Mouse (Mus musculus) right cerebral cortex, adult 18-20 months (tissue): ENCODE measurements around the gene Rnf220.

ENCODE experiments used
- DNase-seq: peaks from one replicate; pipeline ENCODE4 v3.0.0; 2022; ENCODE audit warnings: mixed read lengths

Gene Rnf220

DNA sequence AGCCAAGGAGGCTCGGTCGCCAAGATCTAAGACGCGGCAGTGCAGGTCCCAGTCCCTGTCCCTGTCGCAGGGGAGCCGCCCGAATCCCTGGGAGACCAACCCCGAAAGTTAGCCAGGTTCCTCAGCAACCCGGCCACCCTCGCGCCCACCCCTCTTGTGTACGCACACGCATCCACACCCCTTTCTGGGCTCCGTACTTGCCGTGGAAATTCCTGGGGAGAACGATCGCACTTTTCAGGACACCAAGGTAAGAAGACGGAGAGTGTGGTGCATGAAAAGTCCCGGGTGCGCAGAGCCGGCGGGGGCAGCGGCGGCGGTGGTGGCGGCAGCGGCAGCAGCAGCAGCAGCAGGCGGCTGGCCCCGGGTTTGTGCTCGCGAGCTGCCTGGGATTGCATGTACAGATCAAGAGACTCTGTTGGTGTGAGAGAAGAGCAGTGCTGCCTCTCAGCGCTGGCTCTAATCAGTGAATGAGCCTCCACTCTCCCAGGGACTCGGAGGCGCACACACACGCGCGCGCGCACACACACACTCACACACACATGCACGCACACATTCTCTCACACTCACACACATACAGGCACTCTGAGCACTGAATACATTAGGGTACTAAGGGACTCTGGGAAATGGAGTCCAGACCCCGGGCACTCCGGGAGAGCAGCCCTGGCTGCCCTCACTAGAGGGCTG lies at the start of gene Rnf220:
Gene Rnf220 (minus strand): TSS at position 571 of the 684 bp plus-strand sequence.
- peak; percentile 59 for DNase-seq

DNA sequence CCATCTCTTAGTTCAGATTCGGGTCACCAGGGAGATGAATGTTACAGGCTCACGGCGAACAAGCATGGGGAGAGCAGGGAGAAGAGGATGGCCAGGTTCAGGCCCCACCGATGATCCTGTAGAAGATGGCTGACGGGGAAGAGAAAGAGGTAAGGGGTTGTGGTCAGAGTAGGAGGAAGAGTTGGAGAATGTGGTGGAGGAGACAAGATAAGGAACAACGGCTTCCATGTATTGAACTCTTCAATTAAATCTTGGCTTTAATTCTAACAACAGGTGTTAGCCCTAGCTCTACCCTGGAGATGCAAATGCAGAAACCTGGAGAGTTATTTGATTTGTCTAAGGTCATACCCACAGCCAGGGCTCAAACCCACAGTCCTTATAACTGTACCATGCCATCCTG lies 49.8 kb upstream of the Rnf220 start:
- DNase-seq = no peak

DNA sequence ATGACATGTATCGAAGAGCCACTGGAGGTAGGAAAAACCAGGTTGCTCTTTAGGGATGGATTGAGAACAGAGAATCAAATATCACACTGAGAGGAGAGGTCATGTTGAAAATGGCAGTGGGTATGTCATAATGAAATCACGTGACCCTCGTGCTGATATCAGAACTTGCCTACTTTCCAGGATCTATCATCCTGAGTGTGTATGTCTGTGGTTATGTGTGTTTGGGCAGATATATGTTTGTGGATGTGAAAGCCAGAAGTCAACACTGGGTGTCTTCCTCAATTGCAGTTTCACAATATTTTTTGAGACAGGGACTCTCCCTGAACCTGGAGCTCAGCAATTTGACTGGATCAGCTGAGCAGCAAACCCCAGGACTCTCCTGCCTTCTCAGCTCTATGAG lies 48.6 kb upstream of the Rnf220 start:
- DNase-seq = no peak

DNA sequence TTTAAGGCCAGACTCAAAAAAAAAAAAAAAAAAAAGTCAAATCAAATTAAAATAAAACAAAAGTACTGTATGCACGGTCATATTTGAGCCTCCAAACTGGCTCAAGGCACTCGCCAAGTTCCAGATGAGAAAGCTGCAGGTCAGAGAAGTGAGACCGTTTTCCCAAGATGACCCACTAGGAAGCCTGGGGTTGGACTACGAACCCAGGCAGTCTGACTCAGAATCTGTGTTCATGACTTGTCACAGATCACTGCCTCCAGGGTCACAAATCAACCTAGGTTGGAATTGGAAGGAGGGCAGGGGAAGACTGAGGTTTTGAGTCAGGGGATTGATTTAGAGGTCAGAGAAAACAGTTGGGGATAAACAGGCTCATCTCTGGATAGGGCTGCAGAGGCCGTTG lies 43.7 kb upstream of the Rnf220 start:
- DNase-seq = no peak

DNA sequence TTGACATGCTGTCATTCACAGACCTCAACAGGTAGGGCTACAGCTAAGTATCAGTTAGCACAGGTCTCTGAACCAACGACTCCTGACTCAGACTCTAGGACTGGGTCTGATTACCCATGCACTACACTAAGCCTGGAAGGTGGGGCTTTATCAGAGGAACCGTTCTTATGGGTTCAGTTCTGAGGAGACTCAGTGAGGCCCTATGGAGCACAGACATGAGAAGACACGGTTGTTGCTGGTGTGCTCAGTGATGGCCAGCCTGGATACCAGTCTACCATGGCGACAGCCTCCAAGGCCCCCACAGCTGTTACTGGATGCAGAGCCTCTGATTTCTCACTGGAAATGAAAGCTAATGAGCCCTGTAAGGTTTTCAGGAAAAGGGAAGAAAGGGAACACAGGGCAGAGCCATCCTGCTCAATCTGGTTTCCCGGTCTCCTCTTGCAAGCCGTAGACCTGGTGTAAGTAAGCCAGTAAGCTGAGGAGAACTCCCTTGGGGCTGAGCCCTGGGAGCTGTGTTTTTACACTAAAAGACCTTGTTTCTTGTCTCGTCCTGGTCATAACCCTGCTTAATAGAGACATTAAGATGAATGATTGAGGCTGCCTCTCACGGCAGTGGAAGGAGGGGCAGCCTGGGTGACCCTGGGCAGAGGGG lies 42.6 kb upstream of the Rnf220 start:
- no peak for DNase-seq

DNA sequence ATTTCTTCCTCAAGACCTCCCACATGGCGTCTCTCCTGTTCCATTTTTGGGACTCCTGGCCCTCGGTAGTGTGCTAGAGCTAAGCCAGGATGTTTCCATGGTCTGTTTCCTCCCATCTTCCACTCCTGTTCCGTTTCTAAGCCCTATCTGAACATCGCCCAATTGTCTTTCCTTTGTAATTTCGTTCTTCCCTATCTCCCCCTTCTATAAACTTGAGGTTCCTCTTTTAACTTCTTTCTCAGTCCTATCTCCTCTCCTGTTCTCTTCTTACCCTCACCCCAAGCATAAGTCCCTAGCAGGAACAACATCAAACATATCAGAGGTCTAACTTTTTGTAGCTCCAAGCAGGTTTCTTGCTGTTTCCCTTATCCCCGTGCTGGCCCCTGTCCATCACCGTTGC lies 40.1 kb upstream of the Rnf220 start:
- DNase-seq = no peak

DNA sequence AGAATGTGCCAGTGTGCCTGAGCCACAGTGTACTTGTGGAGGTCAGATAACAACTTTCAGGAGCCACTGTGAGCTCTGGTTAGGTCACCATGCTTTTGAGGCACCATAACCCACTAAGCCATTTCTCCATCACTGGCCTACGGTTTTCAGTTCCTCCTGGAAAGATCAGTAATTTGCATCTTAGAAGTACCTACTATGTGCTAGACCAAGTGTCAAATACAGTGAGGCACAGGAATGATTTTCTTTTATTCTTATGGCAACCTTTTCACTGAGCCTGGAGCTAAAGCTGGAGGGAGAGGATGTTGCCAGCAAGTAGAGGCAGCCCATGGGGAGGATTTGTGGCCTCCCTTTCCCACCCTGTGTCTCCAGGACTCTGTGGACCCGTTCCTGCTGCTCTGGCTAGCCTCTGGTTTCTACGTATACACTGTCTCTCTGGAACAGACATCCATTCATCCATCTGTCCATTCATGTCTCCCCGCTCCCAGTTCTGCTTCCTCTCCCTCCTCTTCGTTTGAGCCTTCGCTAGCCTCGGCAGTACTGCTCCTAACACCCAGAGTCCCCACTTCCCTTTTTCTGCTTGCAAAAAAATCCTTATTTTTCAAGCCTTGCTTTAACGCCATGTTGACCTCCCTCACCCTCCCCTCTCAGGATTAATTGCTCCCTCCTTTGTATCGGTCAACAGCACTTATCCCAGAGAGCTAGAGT lies 38.8 kb upstream of the Rnf220 start:
- no peak for DNase-seq

DNA sequence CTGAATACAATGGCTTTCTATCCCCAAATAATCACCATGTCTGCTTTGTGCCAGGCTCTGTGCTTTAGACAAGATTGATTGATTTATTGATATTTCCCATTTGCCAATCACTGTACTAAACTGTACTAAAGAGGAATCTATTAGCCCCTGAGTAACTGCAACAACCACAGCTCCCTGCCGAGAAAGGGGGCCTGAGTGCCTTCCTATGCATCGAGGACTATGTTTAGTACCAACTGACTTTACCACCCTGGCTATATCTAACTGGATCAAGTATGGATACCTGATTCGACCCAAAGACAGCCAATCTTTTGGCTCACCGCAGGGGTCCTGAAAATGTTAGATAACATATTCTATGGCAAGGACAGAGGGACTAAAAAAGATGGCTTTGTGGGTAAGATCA lies 33.0 kb upstream of the Rnf220 start:
- DNase-seq = no peak

DNA sequence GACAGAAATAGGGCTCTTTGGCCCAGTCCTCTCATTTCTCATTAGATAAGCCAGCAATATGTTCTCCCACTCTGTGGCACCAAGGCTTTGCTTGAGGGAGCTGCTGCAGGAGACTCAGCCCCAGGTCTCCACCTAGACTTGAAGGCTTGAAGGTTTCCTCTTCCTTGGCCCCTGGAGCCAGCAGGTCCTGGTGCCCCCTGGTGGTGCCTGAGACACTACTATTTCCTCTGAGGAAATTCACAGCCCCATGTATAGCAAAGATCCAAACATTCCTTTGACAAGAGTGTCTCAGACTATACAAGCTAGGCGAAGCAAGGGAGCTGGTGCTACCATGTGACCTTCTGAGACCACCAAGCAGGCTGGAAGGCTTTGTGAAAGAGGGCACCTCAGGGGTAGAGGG lies 31.1 kb upstream of the Rnf220 start:
- DNase-seq = peak; percentile 18

DNA sequence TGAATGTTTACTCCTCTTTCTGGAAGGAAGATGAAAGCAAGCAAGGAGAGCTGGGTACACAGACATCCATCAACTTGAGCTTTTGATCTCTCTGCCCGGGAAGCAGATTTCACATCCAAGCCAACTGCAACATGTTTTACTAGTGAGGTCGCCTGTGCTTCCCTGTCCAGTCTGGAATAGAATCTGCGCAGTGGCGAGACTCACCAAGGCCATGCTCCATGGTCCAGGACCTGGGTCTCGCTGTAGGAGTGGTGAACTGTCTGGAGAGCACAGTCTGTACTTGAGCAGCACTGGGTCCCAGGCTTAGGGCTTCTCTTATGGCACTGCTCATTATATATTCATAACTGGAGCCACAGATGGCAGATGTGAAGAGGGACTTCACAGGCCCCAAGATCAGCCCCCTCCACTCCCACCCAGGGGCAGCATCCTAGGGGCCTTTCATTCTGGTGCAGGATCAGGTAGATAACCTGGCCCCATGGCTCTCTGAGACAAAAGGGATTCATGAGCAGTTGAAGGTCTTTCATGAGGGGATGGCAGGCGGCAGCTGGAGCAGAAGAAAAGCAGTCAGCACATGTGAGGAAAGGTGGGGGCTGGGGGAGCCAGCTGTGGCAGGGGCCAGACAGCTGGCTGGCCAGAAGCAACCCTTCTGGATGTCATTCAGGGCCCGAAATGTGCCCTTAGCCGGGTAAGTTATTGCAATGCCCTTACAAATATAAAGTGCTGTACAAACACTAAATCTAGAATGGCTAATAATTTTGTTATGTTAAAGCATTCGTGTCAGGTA lies 30.5 kb upstream of the Rnf220 start:
- DNase-seq = no peak

DNA sequence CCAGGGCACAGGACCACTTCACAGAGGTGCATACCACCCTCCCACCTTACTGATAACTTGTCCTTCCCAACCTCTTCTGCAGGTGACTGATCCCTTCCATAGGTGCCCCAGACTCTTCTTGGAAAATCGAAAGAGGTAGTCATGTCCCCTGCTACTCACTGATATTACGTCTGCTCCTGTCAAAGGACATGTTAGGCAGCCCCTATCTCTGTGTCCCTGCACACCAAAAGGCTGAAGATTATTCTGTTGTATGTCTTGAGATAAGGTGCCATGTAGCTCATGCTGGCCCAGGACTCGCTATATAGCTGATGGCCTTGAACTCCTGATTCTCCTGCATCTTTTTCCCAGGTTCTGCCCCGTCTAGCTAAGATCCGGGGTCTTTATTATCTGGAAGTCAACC lies 29.1 kb upstream of the Rnf220 start:
- no peak for DNase-seq

DNA sequence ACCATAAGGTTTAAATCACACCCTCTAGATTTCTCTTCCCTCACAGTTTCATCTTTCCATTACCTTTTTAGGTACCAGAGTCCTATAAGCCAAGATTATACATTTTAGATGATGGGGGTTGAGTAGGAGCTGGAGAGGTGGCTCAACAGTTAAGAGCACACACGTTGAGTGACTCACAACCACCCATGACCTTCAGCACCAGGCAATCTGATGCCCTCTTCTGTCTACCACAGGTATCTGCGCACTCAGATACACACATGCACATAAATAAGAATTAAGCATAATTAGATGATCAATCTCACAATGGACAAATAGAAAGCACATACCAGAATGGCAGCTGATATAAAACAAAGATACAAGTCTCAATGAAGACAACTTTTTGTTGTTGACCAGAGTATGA lies 24.5 kb upstream of the Rnf220 start:
- no peak for DNase-seq

DNA sequence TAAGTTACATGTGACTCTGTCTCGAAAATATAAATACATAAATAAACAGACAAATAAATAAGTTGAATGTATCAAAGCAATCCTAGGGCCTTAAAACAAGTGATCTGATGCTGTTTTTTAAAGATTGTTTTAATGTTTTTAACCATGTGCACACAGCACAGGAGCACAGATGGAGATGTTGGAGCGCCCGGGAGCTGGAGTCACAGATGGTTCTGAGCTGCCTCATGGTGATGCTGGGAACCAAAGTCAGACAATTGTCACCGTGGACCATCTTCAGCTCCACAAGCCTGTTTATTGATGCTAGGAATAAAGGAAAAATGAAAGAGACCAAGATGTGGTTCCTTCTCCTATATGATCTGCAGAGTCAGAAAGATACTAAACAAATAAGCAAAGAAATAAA lies 21.4 kb upstream of the Rnf220 start:
- DNase-seq = no peak

DNA sequence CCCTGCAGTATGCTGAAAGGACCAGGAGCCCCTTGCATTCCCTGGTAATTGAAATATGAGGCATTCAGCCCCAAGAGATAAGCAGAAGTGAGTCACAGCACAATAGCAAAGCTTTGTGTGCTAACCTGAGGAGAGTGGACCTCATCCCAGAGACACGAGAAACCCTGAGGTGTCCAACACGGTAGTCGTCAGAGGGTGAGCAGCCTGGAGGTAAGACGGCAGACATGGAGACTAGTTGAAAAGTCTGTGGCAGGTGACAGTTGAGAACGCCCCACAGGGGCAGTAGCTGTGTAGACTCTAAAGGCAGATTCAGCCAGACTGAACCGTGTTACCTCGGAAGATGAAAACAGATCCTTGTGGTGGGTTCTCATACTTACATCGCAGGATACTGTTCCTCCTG lies 2.2 kb upstream of the Rnf220 start:
- DNase-seq = no peak

DNA sequence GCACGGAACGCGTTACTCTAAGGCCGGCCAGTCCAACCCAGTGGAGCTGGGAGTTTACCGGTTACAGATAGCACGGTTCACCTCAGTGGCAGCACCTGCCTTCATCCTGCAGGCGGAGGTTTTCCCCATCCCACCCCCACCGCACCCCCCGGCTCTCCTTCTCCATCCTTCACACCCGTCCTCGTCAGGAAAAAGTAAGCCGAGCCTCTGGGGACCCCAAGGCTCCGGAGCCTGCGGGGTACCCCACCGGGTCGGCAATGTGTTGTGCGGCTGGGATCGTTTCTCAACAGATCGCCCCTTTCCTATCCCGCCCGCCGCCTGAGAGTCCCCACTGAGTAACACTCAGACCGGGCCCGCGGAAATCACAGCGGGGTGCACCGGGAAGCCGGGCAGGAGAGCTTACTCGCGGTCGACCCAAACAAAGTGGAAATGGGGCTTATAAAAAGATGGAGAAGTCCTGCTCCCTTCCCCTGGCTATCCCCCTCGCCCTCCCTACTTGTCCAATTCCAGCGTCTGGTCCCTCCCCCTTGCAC lies 917 bp downstream of the Rnf220 start:
- no peak for DNase-seq

DNA sequence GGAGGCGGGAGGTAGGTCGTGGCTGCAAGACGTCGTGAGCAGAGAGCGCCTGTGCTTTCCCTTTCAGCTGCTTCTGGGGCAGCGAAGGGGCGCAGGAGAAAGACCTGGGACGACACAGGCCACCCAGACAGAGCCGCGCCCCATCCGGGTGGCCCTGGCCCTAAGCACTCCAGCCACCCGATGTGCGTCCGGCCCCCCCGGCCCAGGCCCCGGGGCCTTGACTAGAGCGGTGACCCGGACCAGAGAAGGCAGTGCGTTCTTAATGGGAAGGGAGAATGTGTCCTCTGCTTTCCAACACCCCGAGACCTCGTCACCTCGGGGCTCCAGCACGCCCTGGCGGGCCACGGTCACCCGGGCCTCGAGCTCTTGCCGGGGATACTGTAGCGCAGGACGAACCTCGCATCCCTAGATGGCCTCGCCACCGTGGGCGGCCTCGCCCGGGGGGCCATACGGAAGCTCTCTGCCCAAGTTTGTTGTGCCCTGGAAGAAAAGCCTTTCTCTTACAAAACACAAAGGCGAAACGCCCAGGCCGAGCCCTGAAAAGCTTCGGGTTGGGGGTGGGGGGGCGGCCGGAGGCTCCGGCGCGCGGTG lies 1.8 kb downstream of the Rnf220 start:
- DNase-seq = no peak

DNA sequence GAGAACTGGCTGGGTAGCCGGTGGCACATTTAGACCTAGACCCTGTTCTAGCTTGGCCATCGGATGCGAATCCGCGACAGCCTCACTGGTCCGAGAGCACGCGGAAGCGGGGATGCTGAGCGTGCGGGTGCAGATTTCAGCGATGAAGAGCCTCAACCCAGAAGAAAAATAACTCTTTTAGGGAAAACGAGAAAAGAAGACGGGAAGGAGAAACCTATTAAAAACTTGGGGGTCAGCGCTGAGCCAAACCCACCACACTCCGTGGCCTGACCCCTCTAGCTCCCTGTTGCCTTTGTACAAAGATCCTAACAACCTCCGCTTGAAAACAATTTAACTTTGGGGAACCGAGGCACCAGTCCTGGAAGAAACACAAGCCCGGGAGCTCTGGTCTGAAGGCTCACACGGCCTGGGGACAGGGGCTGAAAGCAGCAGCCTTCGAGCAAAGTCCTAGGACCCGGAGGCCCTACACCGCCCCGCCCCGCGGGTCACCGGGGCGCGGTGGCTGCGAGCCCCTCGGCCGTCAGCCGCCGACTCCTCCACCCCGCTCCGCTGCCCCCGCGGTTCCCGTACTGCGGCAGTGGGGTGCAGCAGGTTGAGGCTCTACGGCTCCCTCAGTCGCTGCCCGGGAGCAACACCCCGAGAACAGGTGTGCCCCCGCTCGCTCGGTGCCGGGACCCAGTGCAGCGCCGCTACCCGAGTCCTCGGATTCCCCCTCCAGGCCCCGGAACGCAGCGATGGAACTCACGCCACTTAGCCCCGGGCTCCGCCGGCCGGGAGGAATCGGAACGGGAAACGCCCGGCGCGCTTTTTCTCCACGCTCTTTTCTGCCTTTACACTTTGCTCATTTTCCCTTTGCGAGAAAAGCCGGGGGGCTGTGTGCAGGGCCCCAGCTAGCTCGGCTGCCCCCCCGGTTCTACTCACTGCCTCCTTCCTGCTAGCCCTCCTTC lies 2.7 kb downstream of the Rnf220 start:
- DNase-seq = no peak

DNA sequence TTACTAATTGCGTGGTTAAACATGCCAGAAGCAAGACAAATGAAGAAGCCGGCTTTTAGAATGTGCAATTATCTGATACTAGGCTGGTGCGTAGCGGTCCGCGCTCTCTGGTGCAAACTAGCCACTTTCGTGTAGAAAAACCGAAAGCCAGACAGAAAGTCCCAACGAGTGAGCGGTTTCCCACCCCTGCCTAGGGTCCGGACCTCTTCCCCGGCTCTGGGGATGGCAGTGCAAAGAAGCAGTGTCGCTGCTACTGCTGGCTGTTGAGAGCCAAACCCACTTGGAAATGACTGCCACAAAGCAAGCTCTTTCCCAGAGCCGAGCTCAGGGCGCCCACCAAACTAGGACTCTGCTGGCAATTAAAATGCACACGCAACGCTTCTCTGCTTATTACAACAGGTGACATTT lies 3.7 kb downstream of the Rnf220 start:
- DNase-seq = no peak

DNA sequence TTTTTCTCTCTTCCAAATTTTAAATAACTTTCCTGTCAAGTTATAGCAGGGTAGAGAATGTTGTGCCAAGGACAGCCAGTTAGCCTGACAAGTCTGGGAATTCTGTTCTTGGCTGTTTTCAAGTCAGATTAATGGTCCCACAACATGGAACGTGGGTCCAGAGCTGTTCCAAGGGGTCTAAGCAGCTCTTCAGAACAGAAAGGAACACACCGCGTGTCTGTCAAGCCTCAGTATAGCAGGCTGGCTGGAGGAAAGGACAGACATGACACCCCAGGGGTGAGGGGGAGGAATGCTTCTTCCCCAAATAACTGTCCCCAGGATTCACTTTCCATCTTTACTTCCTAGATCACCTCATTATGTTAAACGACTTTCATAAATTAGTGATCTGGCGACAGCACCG lies 5.0 kb downstream of the Rnf220 start:
- no peak for DNase-seq

DNA sequence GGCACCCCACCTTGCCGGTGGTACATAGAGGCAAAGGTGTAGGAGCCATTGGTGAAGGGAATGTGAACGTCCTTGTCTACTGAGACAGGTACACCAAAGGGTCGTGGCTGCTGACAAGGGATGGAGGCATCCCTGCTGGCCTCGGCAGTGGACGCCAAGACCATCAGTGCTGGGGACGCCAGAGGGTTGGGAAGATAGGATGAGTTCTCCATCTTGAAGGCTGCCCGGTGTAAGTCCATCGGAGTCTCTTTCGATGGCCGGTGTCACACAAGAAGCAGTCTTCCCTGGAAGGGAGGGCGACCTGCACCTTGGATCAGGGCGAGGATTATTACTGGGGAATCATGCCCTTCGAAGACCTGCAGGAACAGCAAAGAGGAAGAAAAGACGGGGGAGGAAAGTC lies 6.9 kb downstream of the Rnf220 start:
- DNase-seq = no peak

DNA sequence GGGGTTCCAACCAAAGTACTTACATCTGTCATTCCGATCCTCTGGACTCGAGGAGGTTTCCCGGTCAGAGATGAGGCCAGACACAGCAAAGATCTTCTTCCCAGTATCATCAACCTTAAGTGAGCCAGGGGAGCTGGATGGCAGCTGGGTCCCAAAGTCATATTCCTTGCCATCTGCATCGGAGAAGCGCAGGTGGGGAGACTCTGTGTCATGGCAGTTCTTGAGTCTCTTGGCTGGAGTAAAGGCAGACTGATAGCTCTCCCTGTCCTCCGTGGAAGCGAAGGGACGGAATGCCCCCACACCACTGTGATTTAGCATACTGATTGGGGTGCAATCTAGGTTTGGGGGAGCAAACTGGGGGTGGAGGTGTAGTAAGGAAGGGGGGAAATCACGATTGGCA lies 7.3 kb downstream of the Rnf220 start:
- DNase-seq = no peak

DNA sequence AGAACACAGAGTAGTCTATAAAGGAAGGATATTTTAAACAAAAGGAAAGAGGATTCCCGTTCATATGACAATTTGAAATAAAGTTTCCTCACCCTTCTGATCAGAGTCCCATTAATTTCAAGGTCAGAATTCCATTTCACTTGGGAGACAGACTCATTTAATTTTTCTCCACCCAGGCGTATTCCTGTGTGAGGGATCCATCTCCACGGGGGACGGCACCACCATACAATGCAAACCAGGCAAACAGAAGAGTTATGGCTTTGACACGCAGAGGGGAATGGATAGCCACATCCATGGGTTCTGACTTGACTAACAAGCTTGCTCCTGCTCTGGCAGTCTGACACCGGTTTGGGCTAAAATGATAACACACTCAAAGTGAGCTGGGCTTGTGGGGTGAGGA lies 9.4 kb downstream of the Rnf220 start:
- DNase-seq = no peak
